Mouse (Mus musculus) gastrocnemius, postnatal 25 days (tissue): ENCODE results near the gene Ppp1r12a. TPM values are rescaled to one million over a fixed set of nuclear protein-coding genes. Genes with fewer than 3 reads are reported as not detected.
"Not testable (repeated sequence)": the region's sequence is repeated elsewhere in the genome, so short reads cannot be mapped to it uniquely, and the experiment has no call there.

Experiments used
- DNase-seq: peaks from one replicate; pipeline ENCODE4 v3.0.0; 2022
- total RNA-seq, 2 experiments: library from RNA; stranded (reverse); gene quantifications; 1 replicate in 1 of 2; 2 replicates in 1 of 2; pipeline ENCODE4 v1.2.3; 2021

The Ppp1r12a gene
- total RNA-seq, 2 experiments from 2014 or later = 23.6 to 25.2 TPM

- DNase-seq = no peak
Observed at GRCm38 (mm10) chr10:108198945-108199344, 37.0 kb downstream of the Ppp1r12a start.

DNA sequence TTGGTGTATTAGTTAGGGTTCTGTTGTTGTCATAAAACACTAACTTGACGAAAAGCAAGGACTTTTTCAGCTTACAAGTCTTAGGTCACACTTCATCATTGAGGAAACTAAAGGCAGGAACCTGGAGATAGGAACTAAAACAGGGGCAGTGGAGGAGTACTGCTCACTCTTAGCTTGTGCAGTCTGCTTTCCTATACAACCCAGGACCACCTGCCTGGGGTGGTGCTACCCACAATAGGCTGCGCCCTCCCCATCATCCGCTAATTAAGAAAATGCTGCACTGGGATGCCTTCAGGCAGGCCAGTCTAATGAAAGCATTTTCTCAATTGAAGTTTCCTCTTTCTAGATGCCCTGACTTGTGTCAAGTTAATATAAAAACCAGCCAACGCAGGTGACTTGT, 40.1 kb downstream of the Ppp1r12a start:
- DNase-seq = no peak

DNA sequence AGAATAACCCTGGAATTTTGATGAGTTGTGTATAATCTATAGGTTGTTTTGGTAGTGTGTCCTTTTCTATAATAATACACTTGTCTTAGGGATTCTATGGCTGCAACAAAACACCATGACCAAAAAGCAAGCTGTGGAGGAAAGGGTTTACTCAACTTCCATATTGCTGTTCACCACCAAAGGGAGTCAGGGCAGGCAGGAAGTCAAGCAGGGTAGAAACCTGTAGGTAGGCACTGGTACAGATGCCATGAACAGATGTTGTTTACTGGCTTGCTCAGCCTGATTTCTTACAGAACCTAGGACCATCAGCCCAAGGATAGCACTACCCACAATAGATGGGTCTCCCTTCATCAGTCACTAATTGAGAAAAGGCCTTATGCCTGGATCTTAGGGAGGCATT, 41.4 kb downstream of the Ppp1r12a start:
- no peak for DNase-seq

DNA sequence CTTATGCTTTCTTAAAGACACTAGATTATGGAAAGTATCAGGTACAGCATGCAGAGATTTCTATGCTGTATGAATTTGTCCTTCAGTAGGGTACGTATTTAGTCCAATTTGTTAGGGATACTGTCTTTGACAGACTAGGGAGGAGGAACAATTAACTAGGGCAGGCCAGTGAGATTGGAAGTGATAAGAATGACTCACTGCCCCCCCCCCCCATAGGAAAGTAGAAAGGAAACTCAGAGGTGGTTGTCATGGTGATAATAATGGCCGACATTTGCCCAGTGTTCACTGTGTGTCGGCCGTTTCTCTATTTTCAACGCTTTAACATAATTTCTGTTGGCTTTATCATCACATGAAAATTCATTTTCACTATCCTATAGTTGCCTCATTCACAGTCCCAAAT, 47.4 kb downstream of the Ppp1r12a start:
- no peak for DNase-seq

DNA sequence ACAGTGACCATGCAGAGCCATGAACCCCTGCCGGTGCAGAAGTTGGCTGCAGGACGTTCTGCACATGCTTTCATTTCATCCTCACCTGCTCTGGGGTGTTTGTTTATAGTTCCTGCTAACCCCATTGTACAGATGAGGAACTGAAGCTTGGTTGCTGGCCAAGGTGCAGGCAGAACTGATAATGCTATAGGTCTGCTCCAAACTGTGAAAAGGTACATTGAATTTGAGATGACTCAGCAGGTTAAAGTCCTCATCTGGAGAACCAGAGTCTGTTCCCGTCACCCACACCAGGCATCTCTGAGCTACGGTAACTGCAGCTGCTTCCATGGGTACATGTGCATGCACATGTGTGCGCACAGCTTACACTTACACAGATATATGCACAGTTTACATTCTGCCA, 62.4 kb downstream of the Ppp1r12a start:
- no peak for DNase-seq

DNA sequence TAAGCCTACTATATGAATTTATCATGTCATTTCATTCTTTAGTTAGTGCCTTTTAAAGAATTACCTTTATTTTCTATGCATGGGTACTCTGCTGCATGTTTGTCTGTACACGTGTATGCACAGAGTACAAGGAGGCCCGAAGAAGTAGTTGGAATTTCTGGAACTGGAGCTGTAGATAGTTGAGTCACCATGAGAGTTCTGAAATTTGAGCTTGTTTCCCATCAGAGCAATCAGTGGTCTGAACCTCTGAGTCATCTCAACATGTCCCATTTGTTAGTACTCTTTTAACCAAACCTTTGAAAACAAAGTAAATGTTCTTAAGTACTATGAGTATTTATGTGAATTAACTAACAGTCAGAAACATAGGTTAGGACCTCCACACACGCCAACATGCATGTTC, 75.1 kb downstream of the Ppp1r12a start:
- DNase-seq = no peak

GRCm38 (mm10) chr10:108239061-108239460, 77.1 kb downstream of the Ppp1r12a start:
- DNase-seq = no peak

DNA sequence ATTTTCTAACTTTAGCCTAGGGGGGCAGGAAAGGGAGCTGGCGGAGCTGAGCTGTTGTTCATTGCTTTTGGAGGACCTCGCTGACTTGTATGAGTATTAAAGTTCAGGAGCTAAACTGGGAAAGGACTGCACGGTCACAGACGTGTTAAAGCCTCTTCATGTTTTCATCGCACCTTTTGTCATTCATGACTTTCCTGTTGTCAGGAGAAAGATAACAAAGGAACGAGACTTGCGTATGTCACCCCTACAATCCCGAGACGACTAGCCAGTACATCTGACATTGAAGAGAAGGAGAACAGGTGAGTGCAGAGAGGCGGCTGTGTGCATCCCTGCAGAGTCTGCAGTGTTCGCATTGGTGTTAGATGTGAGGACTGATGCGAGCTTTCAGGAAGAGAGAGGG, 88.7 kb downstream of the Ppp1r12a start:
- DNase-seq = no peak

DNA sequence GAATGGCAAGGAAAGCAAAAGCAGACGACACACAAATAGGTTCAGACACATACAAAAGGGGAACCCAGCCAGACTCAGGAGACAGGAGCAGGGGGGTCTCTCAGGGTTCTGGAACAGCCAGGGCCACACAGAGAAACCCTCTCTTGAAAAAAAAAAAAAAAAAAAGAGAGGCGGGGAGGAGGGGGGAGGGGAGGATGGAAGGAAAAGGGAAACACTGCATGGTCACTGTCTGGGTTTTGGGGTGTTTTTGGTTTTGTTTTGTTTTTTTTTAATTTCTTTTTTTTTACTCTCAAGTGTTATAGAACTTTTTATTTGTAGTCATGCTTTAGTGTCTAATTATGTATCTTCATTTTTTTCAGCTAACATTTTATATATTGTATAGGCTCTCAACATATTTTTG, 89.2 kb downstream of the Ppp1r12a start:
- no peak for DNase-seq

DNA sequence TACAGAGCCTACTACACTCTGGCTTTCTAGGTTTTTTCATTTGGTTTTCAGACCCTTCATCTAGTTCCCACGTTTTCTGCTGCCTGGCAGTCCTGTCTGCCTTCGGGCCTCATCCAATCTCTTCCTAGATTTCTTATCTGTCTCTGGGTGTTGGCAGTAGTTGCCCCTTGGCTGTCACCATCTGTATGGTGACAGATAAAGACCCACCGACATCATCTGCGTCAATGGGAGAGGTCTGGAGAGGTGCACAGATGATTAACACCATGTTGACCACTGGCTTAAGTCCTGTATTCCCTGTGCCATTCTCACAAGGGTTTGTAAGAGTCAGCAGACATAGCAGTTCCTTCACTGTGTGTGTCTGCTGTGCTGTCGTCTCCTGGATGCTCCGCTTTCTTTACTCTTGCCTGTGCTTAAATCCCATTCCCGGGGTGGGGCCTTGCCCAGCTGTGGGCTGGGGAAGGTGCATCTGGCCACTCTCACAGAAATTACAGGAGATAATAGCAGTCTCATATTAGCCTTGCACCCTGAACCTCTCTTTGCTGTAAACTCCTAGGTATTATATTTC, 93.9 kb downstream of the Ppp1r12a start:
- no peak for DNase-seq

- no peak for DNase-seq
Observed at GRCm38 (mm10) chr10:108260931-108261330, 98.9 kb downstream of the Ppp1r12a start.

GRCm38 (mm10) chr10:108264641-108265040, 102.6 kb downstream of the Ppp1r12a start:
- DNase-seq = no peak

DNA sequence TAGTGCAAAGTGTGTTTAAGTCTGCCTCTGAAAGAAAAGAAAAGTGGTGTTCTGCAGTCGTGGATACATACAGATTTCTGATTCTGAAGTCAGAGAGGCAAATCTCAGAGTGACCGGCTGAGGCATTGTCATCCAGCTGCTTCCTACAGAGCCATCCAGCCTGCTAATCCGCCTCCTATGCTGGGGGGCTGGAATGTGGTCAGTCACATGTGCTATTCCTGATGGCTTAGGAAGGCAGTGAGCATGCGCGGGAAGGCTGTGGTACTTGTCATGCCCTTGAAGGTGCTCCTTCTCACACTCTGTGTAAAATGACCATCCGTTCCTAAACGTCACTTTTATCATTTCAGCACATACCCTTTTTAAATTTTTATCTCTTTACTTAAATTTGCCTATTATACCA, 109.2 kb downstream of the Ppp1r12a start:
- DNase-seq = no peak

DNA sequence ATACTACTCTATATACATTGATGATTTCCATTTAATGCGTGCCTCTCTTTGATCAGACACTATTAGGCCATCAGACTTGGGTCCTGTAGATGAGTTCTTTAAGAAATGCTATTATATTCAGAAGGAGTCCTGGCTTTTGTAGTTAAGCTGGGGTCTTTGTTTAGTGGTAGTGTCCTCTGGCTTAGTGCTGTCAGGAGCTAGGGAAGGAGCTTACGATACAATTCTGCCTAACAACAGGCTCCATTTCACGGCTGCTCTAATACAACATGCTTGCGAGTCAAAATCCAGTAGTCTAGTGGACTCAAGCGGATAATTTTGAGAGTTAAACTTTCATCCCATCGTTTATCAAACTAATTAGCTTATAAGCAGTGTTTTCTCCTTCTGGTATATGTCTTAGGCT, 114.7 kb downstream of the Ppp1r12a start:
- no peak for DNase-seq

GRCm38 (mm10) chr10:108277198-108277597, 115.2 kb downstream of the Ppp1r12a start:
- DNase-seq = no peak

DNA sequence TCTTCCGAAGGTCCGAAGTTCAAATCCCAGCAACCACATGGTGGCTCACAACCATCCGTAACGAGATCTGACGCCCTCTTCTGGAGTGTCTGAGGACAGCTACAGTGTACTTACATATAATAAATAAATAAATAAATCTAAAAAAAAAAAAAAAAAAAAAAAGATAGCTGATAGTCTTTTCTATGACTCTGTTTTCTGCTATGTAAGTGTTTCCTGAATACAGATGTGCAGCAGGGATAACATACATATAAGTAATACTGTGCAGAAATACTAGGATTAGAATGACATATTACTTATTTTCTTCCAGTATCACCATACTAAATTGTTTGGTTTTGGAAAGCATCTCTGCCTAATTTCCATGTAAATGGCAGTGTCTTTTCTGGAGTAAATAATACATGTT, 119.1 kb downstream of the Ppp1r12a start:
- DNase-seq = not testable (repeated sequence)

GRCm38 (mm10) chr10:108282351-108282750, 120.4 kb downstream of the Ppp1r12a start:
- DNase-seq = no peak

GRCm38 (mm10) chr10:108283418-108283817, 121.4 kb downstream of the Ppp1r12a start:
- DNase-seq = no peak

GRCm38 (mm10) chr10:108283837-108284236, 121.8 kb downstream of the Ppp1r12a start:
- no peak for DNase-seq

DNA sequence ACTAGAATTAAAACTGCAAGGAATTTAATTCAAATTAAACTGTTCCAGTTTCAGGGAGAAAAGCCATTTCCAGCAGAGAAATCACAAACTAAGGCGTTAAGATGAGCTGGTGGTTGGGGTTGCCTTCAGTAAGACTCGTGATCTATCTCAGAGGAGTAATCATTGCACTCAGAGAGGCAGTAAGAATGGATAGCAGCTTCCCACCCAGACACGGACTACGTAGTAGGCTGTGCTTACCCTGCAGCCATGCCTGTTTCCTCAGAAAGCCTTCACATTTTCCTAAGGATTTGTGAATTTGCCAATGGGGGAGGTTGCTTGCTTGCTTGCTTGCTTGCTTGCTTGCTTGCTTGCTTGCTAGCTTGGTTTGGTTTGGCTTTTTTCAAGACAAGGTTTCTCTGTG, 122.5 kb downstream of the Ppp1r12a start:
- no peak for DNase-seq

DNA sequence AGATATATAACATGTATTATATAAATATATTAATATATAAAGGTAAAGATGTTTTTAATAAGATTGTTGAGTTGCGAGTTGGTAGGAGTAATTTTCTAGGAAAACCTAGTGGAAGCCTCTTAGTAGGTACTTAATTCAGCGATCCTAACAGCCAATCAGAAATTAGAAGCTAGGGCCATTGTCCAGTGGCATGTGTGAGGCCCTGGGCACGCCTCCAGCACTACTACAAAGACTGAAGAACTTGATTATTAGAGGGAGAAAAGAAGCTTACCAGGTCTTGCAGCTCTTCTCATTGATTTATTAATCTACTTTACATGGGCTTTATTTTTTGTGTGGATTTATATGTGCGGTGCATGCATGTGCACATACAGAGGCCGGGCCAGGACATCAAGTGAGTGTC, 123.0 kb downstream of the Ppp1r12a start:
- no peak for DNase-seq

- no peak for DNase-seq
Observed at GRCm38 (mm10) chr10:108286658-108287437, 124.9 kb downstream of the Ppp1r12a start.

GRCm38 (mm10) chr10:108287438-108287801, 125.4 kb downstream of the Ppp1r12a start:
- DNase-seq = no peak

DNA sequence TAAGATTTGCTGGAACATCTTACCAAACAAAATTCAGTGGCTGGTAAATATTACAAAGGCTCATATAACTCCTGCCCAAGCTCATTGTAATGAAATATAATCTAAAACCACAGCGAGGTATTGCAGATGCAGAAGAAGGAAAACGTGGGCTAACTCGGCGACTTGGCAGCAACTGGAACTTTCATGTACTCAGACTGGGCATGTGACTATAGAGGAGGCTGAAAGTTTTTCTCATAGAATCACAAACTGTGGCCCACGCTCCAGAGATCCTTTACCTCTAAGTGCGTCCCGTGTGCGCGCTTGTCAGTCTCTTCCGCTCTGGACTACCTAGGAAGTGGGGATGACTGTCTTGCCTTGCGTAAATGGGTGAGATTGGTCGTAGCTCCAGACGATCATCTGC, 128.1 kb downstream of the Ppp1r12a start:
- DNase-seq = no peak
